Mouse (Mus musculus): ENCODE results near the gene Gm8332. TPM values are rescaled to one million over a fixed set of nuclear protein-coding genes. Genes with fewer than 3 reads are reported as not detected.
"Not testable (repeated sequence)": the region's sequence is repeated elsewhere in the genome, so short reads cannot be mapped to it uniquely, and the experiment has no call there.

The Gm8332 gene
- polyA plus RNA-seq, 2 experiments, result not detected

DNA sequence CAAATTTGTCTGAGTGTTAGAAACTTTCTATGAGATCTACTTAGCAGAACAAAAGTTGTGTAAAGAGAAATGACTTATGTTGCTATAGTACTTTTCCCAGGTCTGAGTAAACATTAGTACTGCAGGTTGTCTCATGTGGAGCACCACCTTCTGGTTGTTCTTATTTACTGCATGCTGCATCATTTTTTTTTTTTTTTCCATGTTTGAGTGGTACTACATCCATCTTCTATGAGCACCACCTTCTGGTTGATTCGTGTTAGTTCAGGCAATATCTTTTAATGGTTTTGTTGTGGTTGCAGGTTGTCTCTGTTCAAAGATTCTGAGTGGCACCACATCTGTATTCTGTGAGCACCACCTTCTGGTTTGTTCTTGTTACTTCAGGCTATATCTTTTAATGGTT, 7.0 kb downstream of the Gm8332 start:
- not testable (repeated sequence) for DNase-seq (ENCODE audit: low spot score); H3K9me3 ChIP-seq (ENCODE audit: control insufficient read depth, low read length); H3K9ac ChIP-seq (ENCODE audit: low read depth, low read length, severe bottlenecking); H3K4me3 ChIP-seq (replicated peaks; ENCODE audit: low read length); H3K4me2 ChIP-seq (replicated peaks; ENCODE audit: low read depth, low read length, severe bottlenecking); H3K36me3 ChIP-seq (ENCODE audit: control insufficient read depth, insufficient read depth, low read length); H3K27ac ChIP-seq (replicated peaks; ENCODE audit: low read depth, low read length); H3K4me1 ChIP-seq (ENCODE audit: control insufficient read depth, insufficient read depth, low read length); H3K27me3 ChIP-seq (ENCODE audit: control insufficient read depth, insufficient read depth, low read length); ATAC-seq (ENCODE audit: low FRiP score, low read depth)
- 23% methylated on average over 1 of the region's 1 CpGs for WGBS

DNA sequence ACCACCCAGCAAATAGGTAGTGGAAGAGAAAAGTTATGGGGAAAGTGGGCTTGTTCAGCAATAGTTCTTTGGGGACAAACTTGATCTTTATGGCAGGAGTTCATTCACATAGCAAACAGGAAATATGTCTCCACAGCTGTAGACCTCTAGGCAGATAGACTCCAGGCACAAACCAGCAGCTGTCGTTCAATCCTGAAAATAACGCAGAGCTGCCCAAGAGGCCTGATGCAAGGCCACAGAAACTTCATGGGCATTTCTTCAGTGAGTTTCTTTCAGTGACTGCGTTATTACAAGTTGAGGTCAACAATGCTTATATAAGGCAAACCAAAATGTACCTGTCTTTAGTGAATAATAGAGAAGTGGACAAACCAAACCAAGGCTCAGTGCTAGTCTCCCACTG, 30.5 kb downstream of the Gm8332 start:
- H3K36me3 ChIP-seq (ENCODE audit: control insufficient read depth, insufficient read depth, low read length), result no peaks in the 10 kb centered on the region
- H3K4me1 ChIP-seq (ENCODE audit: control insufficient read depth, insufficient read depth, low read length), result no peaks in the 10 kb centered on the region
- no peak for DNase-seq (ENCODE audit: low spot score)
- no peak for ATAC-seq (ENCODE audit: low FRiP score, low read depth)
- no peak for TF ChIP-seq POLR2A (IDR thresholded peaks at IDR 0.05; ENCODE audit: borderline replicate concordance, extremely low read depth, insufficient read depth, insufficient read length)
- H3K9me3 ChIP-seq (ENCODE audit: control insufficient read depth, low read length), result no peaks in the 10 kb centered on the region; the same call in 1 of the 2 replicates
- H3K4me2 ChIP-seq (replicated peaks; ENCODE audit: low read depth, low read length, severe bottlenecking), result no peak overlapping the region
- H3K27me3 ChIP-seq (ENCODE audit: control insufficient read depth, insufficient read depth, low read length), result no peaks in the 10 kb centered on the region
- no peak overlapping the region for H3K27ac ChIP-seq (replicated peaks; ENCODE audit: low read depth, low read length)
- 86% methylated on average over 3 of the region's 3 CpGs for WGBS
- H3K9ac ChIP-seq (ENCODE audit: low read depth, low read length, severe bottlenecking), result no peak overlapping the region
- no peak overlapping the region for H3K4me3 ChIP-seq (replicated peaks; ENCODE audit: low read length)

DNA sequence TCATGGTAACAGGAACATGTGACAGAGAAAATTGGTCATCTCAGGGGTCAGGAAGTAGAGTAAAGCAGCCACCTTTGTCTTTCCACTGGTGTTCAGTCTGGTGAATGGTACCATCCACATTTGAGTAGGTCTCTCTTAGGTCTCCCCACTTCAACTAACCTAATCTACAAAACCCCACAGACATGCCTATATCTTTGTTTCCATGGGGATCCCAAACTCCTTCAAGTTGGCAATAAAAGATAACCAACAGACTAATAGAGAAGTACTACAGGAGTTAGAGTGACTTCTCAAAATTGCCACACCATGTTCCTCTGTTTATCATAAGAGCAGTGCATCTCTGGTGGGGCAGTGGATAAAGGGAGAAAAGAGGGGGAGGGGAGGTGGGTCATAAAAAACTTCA, 31.8 kb downstream of the Gm8332 start:
- not testable (repeated sequence) for H3K4me1 ChIP-seq (ENCODE audit: control insufficient read depth, insufficient read depth, low read length); H3K4me2 ChIP-seq (replicated peaks; ENCODE audit: low read depth, low read length, severe bottlenecking); H3K36me3 ChIP-seq (ENCODE audit: control insufficient read depth, insufficient read depth, low read length); H3K27ac ChIP-seq (replicated peaks; ENCODE audit: low read depth, low read length); H3K27me3 ChIP-seq (ENCODE audit: control insufficient read depth, insufficient read depth, low read length); H3K9me3 ChIP-seq (ENCODE audit: control insufficient read depth, low read length); H3K4me3 ChIP-seq (replicated peaks; ENCODE audit: low read length); H3K9ac ChIP-seq (ENCODE audit: low read depth, low read length, severe bottlenecking); ATAC-seq (ENCODE audit: low FRiP score, low read depth); DNase-seq (ENCODE audit: low spot score)

- WGBS, result 89% methylated on average over 12 of the region's 12 CpGs
- no peak overlapping the region for H3K4me3 ChIP-seq (replicated peaks; ENCODE audit: low read length)
- no peaks in the 10 kb centered on the region; the same call in 1 of the 2 replicates for H3K9me3 ChIP-seq (ENCODE audit: control insufficient read depth, low read length)
- H3K9ac ChIP-seq (ENCODE audit: low read depth, low read length, severe bottlenecking), result no peak overlapping the region
- no peak for TF ChIP-seq POLR2A (IDR thresholded peaks at IDR 0.05; ENCODE audit: borderline replicate concordance, extremely low read depth, insufficient read depth, insufficient read length)
- H3K36me3 ChIP-seq (ENCODE audit: control insufficient read depth, insufficient read depth, low read length), result no peaks in the 10 kb centered on the region
- DNase-seq (ENCODE audit: low spot score) (no peak), ATAC-seq (ENCODE audit: low FRiP score, low read depth) (no peak)
- no peak overlapping the region for H3K4me2 ChIP-seq (replicated peaks; ENCODE audit: low read depth, low read length, severe bottlenecking)
- no peaks in the 10 kb centered on the region for H3K4me1 ChIP-seq (ENCODE audit: control insufficient read depth, insufficient read depth, low read length)
- no peaks in the 10 kb centered on the region for H3K27me3 ChIP-seq (ENCODE audit: control insufficient read depth, insufficient read depth, low read length)
- no peak overlapping the region for H3K27ac ChIP-seq (replicated peaks; ENCODE audit: low read depth, low read length)
Measured at GRCm38 (mm10) chr12:88214641-88215040, 35.3 kb downstream of the Gm8332 start.

- not testable (repeated sequence) for H3K4me1 ChIP-seq (ENCODE audit: control insufficient read depth, insufficient read depth, low read length); ATAC-seq (ENCODE audit: low FRiP score, low read depth); H3K36me3 ChIP-seq (ENCODE audit: control insufficient read depth, insufficient read depth, low read length); H3K27ac ChIP-seq (replicated peaks; ENCODE audit: low read depth, low read length); DNase-seq (ENCODE audit: low spot score); H3K9me3 ChIP-seq (ENCODE audit: control insufficient read depth, low read length); H3K9ac ChIP-seq (ENCODE audit: low read depth, low read length, severe bottlenecking); H3K27me3 ChIP-seq (ENCODE audit: control insufficient read depth, insufficient read depth, low read length); H3K4me3 ChIP-seq (replicated peaks; ENCODE audit: low read length); H3K4me2 ChIP-seq (replicated peaks; ENCODE audit: low read depth, low read length, severe bottlenecking)
- 79% methylated on average over 9 of the region's 9 CpGs for WGBS
Measured at GRCm38 (mm10) chr12:88211458-88211857, 38.4 kb downstream of the Gm8332 start.

DNA sequence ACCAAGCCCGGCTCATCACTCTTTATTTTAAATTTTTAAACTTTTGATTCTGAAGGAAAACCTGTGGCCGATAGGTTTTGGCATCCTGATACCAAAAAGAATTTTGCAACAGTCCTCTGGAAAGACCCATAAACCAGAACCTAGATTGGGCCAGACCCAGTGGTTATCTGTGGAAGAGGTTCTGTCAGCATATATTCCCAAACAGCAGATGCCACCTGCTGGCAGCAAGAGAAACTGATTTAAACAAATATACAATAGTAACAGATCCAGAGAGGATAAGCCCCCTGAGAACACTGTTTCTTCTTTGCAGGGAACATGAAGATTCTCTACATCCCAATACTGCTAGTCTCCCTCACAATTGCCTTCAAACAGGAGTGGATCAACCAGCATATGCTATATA, 47.0 kb downstream of the Gm8332 start:
- H3K4me1 ChIP-seq (ENCODE audit: control insufficient read depth, insufficient read depth, low read length), result no peaks in the 10 kb centered on the region
- no peaks in the 10 kb centered on the region for H3K27me3 ChIP-seq (ENCODE audit: control insufficient read depth, insufficient read depth, low read length)
- no peak overlapping the region for H3K9ac ChIP-seq (ENCODE audit: low read depth, low read length, severe bottlenecking)
- ATAC-seq (ENCODE audit: low FRiP score, low read depth), result no peak
- no peak overlapping the region for H3K4me3 ChIP-seq (replicated peaks; ENCODE audit: low read length)
- TF ChIP-seq POLR2A (IDR thresholded peaks at IDR 0.05; ENCODE audit: borderline replicate concordance, extremely low read depth, insufficient read depth, insufficient read length), result no peak
- no peak overlapping the region for H3K4me2 ChIP-seq (replicated peaks; ENCODE audit: low read depth, low read length, severe bottlenecking)
- H3K27ac ChIP-seq (replicated peaks; ENCODE audit: low read depth, low read length), result no peak overlapping the region
- 92% methylated on average over 2 of the region's 2 CpGs for WGBS
- H3K9me3 ChIP-seq (ENCODE audit: control insufficient read depth, low read length), result no peaks in the 10 kb centered on the region
- H3K36me3 ChIP-seq (ENCODE audit: control insufficient read depth, insufficient read depth, low read length), result no peaks in the 10 kb centered on the region
- no peak for DNase-seq (ENCODE audit: low spot score)

Other genes with a start within 250 kb of the Gm8332 start
- not detected in 2 replicates for gene Gm2075, start 238.3 kb downstream of the Gm8332 start, polyA plus RNA-seq (2012; rRNA removed)
- gene Gm2075, start 238.3 kb downstream of the Gm8332 start, polyA plus RNA-seq (2014; fragmentation: Nextera tagmentation; extraction: Ambion mirVana), result not detected in 2 replicates
- not detected in 2 replicates for gene Gm6803, start 231.3 kb downstream of the Gm8332 start, polyA plus RNA-seq (2012; rRNA removed)
- gene Gm6803, start 231.3 kb downstream of the Gm8332 start, polyA plus RNA-seq (2014; fragmentation: Nextera tagmentation; extraction: Ambion mirVana), result not detected in 2 replicates
- not detected in 2 replicates for gene Gm2056, start 223.1 kb downstream of the Gm8332 start, polyA plus RNA-seq (2012; rRNA removed)
- gene Gm2056, start 223.1 kb downstream of the Gm8332 start, polyA plus RNA-seq (2014; fragmentation: Nextera tagmentation; extraction: Ambion mirVana), result not detected in 2 replicates
- gene Gm16368, start 166.4 kb downstream of the Gm8332 start, polyA plus RNA-seq (2012; rRNA removed), result not detected in 2 replicates
- not detected in 2 replicates for gene Gm16368, start 166.4 kb downstream of the Gm8332 start, polyA plus RNA-seq (2014; fragmentation: Nextera tagmentation; extraction: Ambion mirVana)
- gene Gm10436, start 68.0 kb downstream of the Gm8332 start, polyA plus RNA-seq (2012; rRNA removed), result not detected in 2 replicates
- not detected in 2 replicates for gene Gm10436, start 68.0 kb downstream of the Gm8332 start, polyA plus RNA-seq (2014; fragmentation: Nextera tagmentation; extraction: Ambion mirVana)
- gene Gm5662, start 24.4 kb upstream of the Gm8332 start, polyA plus RNA-seq (2012; rRNA removed), result not detected in 2 replicates
- gene Gm5662, start 24.4 kb upstream of the Gm8332 start, polyA plus RNA-seq (2014; fragmentation: Nextera tagmentation; extraction: Ambion mirVana), result not detected in 2 replicates
- gene Gm5039, start 73.9 kb upstream of the Gm8332 start, polyA plus RNA-seq (2012; rRNA removed), result not detected in 2 replicates
- not detected in 2 replicates for gene Gm5039, start 73.9 kb upstream of the Gm8332 start, polyA plus RNA-seq (2014; fragmentation: Nextera tagmentation; extraction: Ambion mirVana)
- gene Adck1, start 110.5 kb upstream of the Gm8332 start, polyA plus RNA-seq (2012; rRNA removed), result 26.7 and 33.0 TPM in 2 replicates
- 16.2 and 20.6 TPM in 2 replicates for gene Adck1, start 110.5 kb upstream of the Gm8332 start, polyA plus RNA-seq (2014; fragmentation: Nextera tagmentation; extraction: Ambion mirVana)